In the genomic region with DNA sequence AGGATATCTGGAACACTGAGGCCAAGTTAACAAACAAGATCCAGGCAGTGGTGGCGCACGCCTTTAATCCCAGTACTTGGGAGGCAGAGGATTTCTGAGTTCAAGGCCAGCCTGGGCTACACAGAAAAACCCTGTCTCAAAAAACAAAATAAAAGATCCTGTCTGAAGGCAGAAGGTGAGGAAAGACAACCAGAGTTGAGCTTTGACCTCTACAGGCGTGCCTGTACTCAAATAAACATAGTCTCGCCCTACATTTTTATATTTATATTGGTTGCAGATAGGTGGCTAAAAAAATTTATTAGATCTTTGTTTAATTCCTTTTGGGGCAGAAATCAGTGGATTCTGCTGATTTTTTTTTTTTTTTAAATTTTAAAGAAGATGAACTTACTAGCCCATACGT, we compare ENCODE assay signal across 24 mouse cellular contexts.
"Had no signal": no experiment of that assay in that cellular context is flagged by ENCODE, and none has a peak within 500 bp of the region (broad histone marks: within the 10 kb centered on the region; RNA-seq: fewer than 3 reads in every experiment).

No protein-coding gene starts in this region.

- H3K9me3 ChIP-seq: heart, embryonic 10.5 days; heart, embryonic 12.5 days; hindbrain, embryonic 10.5 days; hindbrain, embryonic 12.5 days; kidney, embryonic 15.5 days; limb, embryonic 13.5 days; limb, embryonic 15.5 days; liver, embryonic 12.5 days had no signal

- H3K4me2 ChIP-seq: heart, embryonic 12.5 days; hindbrain, embryonic 12.5 days; hindbrain, embryonic 14.5 days; kidney, embryonic 15.5 days; limb, embryonic 13.5 days; limb, embryonic 15.5 days; liver, embryonic 12.5 days had no signal

- H3K27me3 ChIP-seq: heart, embryonic 12.5 days; hindbrain, embryonic 12.5 days; kidney, embryonic 15.5 days; limb, embryonic 13.5 days; limb, embryonic 15.5 days; liver, embryonic 12.5 days had no signal

- H3K9ac ChIP-seq: heart, embryonic 12.5 days; hindbrain, embryonic 12.5 days; hindbrain, embryonic 14.5 days; limb, embryonic 13.5 days; limb, embryonic 15.5 days; liver, embryonic 12.5 days; liver, embryonic 14.5 days had no signal

- DNase-seq: gastrocnemius, adult 2 months; gastrocnemius, postnatal 10 days; gastrocnemius, postnatal 25 days; heart, adult 18-20 months; heart, postnatal 10 days; heart, postnatal 4 days; kidney, adult 11 months; kidney, adult 2 months; kidney, adult 9 months; kidney, postnatal 14 days; kidney, postnatal 36 days; layer of hippocampus, adult 9-11 months; layer of hippocampus, postnatal 36 days had no signal

- H3K27ac ChIP-seq: gastrocnemius, adult 2 months; heart, embryonic 10.5 days; hindbrain, embryonic 10.5 days; hindbrain, embryonic 12.5 days; hindbrain, embryonic 14.5 days; kidney, embryonic 15.5 days; kidney, postnatal 0 days; limb, embryonic 13.5 days; limb, embryonic 15.5 days; liver, embryonic 12.5 days; liver, embryonic 14.5 days had no signal

- H3K4me3 ChIP-seq: gastrocnemius, adult 2 months; heart, embryonic 10.5 days; heart, embryonic 12.5 days; hindbrain, embryonic 10.5 days; hindbrain, embryonic 12.5 days; kidney, embryonic 15.5 days; limb, embryonic 13.5 days; limb, embryonic 15.5 days; liver, embryonic 12.5 days had no signal
